Mouse (Mus musculus): Measurements from ENCODE around the gene Msantd1.

GRCm38 (mm10) chr5:34865367-34865766 is 42.4 kb upstream of the Msantd1 start:
- no peak for TF ChIP-seq POLR2A (IDR thresholded peaks at IDR 0.05; ENCODE audit: low read depth, low read length)
- TF ChIP-seq CTCF (conservative IDR thresholded peaks at IDR 0.05; ENCODE audit: insufficient read depth, insufficient read length, low read depth, low read length) = no peak

Measured in kidney, adult 2 months (tissue).